Mouse (Mus musculus) lung, postnatal 10 days (tissue): ENCODE data around the gene Btbd35f22.
"Not testable (repeated sequence)": the region's sequence is repeated elsewhere in the genome, so short reads cannot be mapped to it uniquely, and the experiment has no call there.

Experiments
- DNase-seq: peaks from one replicate; pipeline ENCODE4 v3.0.0; 2021

The Btbd35f22 gene

DNA sequence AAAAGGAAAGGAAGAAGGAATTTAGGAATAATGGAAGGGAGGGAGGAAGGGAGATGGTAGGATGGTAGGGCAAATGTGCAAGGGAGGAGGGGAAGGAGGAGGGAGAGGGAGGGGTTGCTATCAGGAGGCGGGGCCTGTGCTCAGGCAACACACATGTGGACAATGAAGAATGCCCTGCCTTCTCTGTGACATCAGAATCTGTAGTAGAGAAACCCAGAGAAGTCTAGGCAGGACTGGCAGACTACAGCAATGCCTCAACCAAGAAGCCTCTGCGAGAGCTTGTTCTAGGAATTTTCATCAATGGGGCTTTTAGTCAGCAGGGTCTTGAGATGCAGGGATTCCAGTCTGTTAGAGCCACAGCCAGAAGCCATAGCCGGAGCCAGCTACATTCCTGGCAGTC lies at the start of gene Btbd35f22:
Gene Btbd35f22 (plus strand): TSS at position 301 of the 400 bp plus-strand sequence.
- DNase-seq, result not testable (repeated sequence)
